Mouse (Mus musculus): ENCODE measurements at regions not wholly inside any gene's neighbourhood (a gene's known extent, or its start where the extent isn't known, plus 50 kb on each side); places are given as distances from the start of the nearest gene placed in this dataset.

DNA sequence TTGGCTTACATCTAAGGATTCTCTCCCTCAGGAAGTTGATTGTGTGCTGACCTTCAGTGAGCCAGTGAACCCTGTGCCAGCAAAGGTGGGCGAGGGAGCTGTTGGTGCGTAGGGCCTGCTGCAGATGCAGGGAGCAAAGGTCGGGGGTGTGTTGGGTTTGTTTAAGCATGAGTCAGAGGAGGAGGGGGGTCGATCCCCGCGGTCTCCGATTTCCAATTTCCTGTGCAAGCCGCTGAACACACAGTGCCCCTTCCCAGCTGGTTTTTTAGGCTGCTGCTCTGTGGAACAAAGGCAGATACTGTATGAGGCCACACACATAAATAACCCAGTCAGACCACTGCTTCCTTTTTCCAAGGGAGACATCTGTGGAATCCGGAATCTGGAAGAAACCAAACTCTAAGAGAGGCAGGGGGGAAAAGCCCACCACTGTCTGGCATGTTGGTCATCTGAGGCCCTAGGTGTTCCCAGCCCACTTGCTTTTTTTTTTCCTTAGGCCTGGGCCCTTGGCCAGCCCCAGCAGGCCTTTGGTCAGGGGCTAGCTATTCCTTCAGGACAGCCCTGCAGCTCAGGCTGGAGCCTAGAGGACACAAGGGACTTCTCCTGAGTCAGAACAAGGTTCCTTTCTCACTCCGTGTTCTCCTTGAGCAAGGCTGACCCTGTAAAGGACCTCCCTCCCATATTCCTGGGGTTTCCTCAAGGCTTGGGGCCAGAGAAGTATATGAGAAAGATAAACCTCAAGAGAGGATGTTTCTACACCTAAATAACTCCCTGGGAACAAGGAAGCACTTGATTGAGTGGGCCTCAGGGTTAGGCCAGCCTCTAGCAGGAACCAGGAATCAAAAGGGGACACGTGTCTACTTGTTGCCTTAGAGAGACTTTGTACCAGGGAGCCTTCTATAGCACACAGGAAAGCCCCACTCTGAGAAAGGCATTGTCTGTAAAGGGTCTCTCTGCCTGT lies 119.0 kb downstream of the Tomm20 start:
- Histone ChIP-seq H3K4me1 (ENCODE audit: control insufficient read depth, insufficient read depth, low read length) (peaks cover 69% of the 10 kb centered on the region), H3K27ac (ENCODE audit: insufficient read depth, low read depth, low read length) (peak overlapping the region; percentile 97), H3K4me3 (ENCODE audit: insufficient read depth, low read length) (no peak overlapping the region)
- TF ChIP-seq POLR2A (IDR thresholded peaks at IDR 0.05; ENCODE audit: borderline replicate concordance, low read depth, low read length) (no peak), CTCF (IDR thresholded peaks at IDR 0.05; ENCODE audit: low read depth, low read length) (no peak)

DNA sequence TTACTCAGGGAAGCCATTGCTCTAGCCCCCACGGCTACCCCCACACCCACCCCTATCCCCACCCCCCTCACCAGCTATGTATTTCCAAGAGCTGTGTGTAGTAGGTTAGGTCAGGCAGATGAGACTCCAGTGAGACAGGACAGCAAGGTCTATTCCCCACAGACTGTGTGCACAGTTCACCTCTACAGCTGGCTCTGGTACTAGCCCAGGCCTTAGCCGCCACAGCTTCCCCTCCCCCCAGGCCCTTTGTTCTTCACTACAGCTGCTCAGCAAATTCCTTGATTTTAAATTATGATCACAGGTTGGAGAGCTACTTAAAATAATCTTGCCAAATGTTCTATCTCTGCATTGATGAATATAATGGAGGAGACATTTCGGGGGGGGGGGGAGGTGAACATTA lies 119.8 kb downstream of the Tomm20 start:
- Histone ChIP-seq H3K27ac (ENCODE audit: insufficient read depth, low read depth, low read length) (peak overlapping the region; percentile 97), H3K4me3 (ENCODE audit: insufficient read depth, low read length) (no peak overlapping the region), H3K4me1 (ENCODE audit: control insufficient read depth, insufficient read depth, low read length) (peaks cover 69% of the 10 kb centered on the region)
- TF ChIP-seq CTCF (IDR thresholded peaks at IDR 0.05; ENCODE audit: low read depth, low read length), result no peak
- no peak for TF ChIP-seq POLR2A (IDR thresholded peaks at IDR 0.05; ENCODE audit: borderline replicate concordance, low read depth, low read length)

DNA sequence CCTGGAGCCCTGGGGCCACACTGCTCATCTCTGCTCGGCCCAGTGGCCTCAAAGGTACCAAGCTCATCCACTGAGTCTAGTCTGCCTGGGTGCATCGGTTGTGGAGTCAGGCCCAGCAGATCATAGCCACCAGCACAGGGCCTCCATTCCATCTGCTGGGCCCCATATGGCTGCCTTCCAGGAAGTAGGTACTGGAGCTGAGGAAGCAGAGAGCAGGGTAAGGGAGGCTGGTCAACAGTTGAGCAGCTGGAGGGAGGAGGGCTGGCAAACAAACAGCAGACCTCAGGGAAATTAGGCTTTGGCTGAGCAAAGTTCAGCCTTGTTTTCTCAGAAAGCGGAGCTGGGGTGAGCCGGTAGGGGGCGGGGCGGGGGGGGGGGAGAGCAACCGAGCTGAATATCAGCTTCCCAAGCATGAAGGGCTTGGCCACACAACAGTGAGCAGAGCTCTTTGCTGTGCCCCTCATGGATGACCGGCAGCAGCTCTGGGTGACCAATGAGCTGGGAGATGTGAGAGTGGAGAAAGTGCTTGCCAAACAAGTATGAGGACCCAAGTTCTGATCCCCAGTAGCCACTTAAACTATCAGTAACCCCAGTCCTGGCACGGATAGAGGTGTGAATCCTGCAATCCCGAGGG lies 121.0 kb downstream of the Tomm20 start:
- no peak for TF ChIP-seq CTCF (IDR thresholded peaks at IDR 0.05; ENCODE audit: low read depth, low read length)
- no peak for TF ChIP-seq POLR2A (IDR thresholded peaks at IDR 0.05; ENCODE audit: borderline replicate concordance, low read depth, low read length)
- Histone ChIP-seq H3K4me1 (ENCODE audit: control insufficient read depth, insufficient read depth, low read length) (peaks cover 65% of the 10 kb centered on the region), H3K27ac (ENCODE audit: insufficient read depth, low read depth, low read length) (peak overlapping the region; percentile 97), H3K4me3 (ENCODE audit: insufficient read depth, low read length) (no peak overlapping the region)

DNA sequence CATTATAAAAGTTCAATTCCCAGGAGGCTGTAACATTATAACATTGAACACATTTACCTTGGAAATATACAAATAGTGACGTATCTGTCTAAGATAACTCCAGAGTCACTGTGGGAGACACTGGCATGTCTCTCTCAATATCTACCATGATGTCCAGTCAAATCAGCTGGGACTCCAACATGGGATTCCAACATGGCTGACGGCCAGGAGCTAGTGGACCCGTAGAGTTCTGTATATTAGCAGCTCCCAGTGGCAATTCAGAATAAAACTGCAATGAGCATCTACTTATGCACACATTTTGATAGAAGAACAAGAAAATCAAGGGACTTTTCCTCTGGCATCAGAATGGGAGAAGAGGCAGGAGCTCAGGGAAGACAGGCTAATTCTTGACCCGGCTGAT lies 123.4 kb downstream of the Tomm20 start:
- Histone ChIP-seq H3K4me1 (ENCODE audit: control insufficient read depth, insufficient read depth, low read length) (peaks cover 52% of the 10 kb centered on the region), H3K27ac (ENCODE audit: insufficient read depth, low read depth, low read length) (no peak overlapping the region), H3K4me3 (ENCODE audit: insufficient read depth, low read length) (no peak overlapping the region)
- TF ChIP-seq CTCF (IDR thresholded peaks at IDR 0.05; ENCODE audit: low read depth, low read length) (no peak), POLR2A (IDR thresholded peaks at IDR 0.05; ENCODE audit: borderline replicate concordance, low read depth, low read length) (no peak)

DNA sequence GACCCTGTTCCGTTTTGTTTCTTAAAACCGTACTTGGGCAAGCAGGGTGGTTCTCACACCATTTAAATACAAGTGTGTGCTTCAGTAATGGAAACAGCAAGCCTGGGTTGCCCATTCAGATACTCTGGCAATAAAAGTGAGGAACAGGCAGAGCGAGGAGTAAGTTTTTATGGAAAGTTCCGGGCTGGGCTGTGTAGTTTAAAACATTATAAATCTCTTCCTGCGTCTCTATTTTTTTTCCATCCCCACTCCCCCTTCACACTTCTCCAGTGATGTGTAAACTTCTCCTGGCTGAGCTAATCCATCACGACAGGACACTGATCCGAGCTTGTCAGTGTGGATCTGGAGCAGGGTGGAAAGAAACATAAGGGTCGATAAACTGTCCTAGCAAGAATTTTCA lies 124.4 kb downstream of the Tomm20 start:
- Histone ChIP-seq H3K4me1 (ENCODE audit: control insufficient read depth, insufficient read depth, low read length) (peaks cover 46% of the 10 kb centered on the region), H3K27ac (ENCODE audit: insufficient read depth, low read depth, low read length) (0 out of 2 replicates have a peak overlapping the region, but pooled peaks have one; percentile 9), H3K4me3 (ENCODE audit: insufficient read depth, low read length) (no peak overlapping the region)
- TF ChIP-seq CTCF (IDR thresholded peaks at IDR 0.05; ENCODE audit: low read depth, low read length) (no peak), POLR2A (IDR thresholded peaks at IDR 0.05; ENCODE audit: borderline replicate concordance, low read depth, low read length) (no peak)

DNA sequence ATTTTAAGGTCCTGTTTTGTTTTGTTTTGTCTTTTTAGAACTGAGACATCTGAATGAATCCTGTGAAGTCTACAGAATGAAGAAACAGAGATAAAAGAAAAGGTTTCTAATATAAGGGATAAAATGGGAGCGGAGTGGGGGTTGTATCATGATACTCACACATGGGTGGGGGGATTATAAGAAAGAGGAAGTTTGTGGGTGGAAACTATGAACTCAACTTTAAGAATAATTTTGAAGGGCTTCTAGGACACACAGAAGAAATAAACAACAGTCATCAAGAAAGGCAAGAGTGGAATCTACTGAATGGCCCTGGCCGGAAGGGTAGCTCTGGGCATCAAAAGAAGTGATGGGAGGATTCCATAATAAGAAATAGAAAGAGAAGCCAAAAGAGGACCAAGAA lies 125.1 kb downstream of the Tomm20 start:
- TF ChIP-seq CTCF (IDR thresholded peaks at IDR 0.05; ENCODE audit: low read depth, low read length) (no peak), POLR2A (IDR thresholded peaks at IDR 0.05; ENCODE audit: borderline replicate concordance, low read depth, low read length) (no peak)
- Histone ChIP-seq H3K4me1 (ENCODE audit: control insufficient read depth, insufficient read depth, low read length) (peaks cover 44% of the 10 kb centered on the region), H3K27ac (ENCODE audit: insufficient read depth, low read depth, low read length) (no peak overlapping the region), H3K4me3 (ENCODE audit: insufficient read depth, low read length) (no peak overlapping the region)

DNA sequence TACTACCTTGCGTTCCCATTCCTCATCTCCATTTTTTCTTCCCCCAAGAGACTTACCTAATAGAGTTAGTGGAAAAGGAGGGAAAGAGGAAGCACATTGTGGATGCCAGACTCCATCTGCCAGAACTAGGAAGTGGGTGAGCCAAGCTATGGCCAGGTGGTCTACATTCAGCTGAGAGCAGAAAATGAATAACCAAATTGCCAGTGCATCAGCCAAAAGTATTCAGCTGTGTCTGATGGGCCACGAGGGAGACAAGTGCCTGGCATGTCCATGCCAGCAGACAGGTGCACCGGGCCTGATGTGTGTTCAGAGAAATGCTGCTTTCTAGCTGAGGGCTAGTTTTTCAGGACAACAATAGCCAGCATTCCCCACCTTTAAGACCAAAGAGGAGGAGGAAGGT lies 126.4 kb downstream of the Tomm20 start:
- Histone ChIP-seq H3K27ac (ENCODE audit: insufficient read depth, low read depth, low read length) (no peak overlapping the region), H3K4me1 (ENCODE audit: control insufficient read depth, insufficient read depth, low read length) (peaks cover 41% of the 10 kb centered on the region), H3K4me3 (ENCODE audit: insufficient read depth, low read length) (no peak overlapping the region)
- TF ChIP-seq CTCF (IDR thresholded peaks at IDR 0.05; ENCODE audit: low read depth, low read length), result no peak
- TF ChIP-seq POLR2A (IDR thresholded peaks at IDR 0.05; ENCODE audit: borderline replicate concordance, low read depth, low read length), result no peak

DNA sequence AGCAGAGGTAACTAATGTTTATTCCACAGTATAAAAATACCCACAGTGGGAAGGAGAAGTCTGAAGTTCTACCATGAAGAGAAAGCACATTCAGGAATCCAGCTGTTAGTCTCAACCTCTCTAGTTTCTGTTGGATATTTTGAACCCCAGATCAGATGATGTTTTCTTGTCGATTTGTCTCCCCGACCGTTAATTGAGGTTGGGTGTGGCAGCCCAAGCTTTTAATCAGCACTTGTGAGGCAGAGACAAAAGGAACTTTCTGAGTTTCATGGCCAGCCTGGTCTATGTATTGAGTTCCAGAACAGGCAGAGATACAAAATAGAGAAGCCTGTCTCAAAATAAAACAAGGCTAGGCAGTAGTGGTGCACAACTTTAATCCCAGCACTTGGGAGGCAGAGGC lies 129.5 kb downstream of the Tomm20 start:
- no peak for TF ChIP-seq CTCF (IDR thresholded peaks at IDR 0.05; ENCODE audit: low read depth, low read length)
- peaks cover 35% of the 10 kb centered on the region for H3K4me1 ChIP-seq (ENCODE audit: control insufficient read depth, insufficient read depth, low read length)
- no peak overlapping the region for H3K4me3 ChIP-seq (ENCODE audit: insufficient read depth, low read length)
- H3K27ac ChIP-seq (ENCODE audit: insufficient read depth, low read depth, low read length), result no peak overlapping the region

DNA sequence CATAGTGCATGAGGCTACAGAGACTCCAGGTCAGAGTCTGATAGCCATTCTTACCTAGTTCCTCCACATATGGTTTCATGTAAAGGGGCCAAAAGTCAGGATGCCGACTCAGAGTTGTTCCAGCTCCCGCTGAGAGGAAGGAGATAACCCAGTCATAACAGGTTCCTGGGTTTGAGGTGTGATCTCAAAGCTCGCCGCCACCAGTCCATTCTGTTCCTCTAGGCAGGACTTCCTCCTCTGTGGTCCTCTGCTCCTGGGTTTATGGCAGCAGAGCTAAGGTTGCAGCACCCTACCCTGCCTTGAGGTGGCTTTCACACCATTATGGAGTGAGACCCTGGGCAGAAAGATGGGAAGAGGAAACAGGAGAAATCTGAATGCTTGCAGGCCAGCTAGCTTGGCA lies 131.2 kb downstream of the Tomm20 start:
- Histone ChIP-seq H3K4me3 (ENCODE audit: insufficient read depth, low read length) (no peak overlapping the region), H3K27ac (ENCODE audit: insufficient read depth, low read depth, low read length) (no peak overlapping the region), H3K4me1 (ENCODE audit: control insufficient read depth, insufficient read depth, low read length) (peaks cover 21% of the 10 kb centered on the region)
- TF ChIP-seq POLR2A (IDR thresholded peaks at IDR 0.05; ENCODE audit: borderline replicate concordance, low read depth, low read length), result no peak
- no peak for TF ChIP-seq CTCF (IDR thresholded peaks at IDR 0.05; ENCODE audit: low read depth, low read length)

DNA sequence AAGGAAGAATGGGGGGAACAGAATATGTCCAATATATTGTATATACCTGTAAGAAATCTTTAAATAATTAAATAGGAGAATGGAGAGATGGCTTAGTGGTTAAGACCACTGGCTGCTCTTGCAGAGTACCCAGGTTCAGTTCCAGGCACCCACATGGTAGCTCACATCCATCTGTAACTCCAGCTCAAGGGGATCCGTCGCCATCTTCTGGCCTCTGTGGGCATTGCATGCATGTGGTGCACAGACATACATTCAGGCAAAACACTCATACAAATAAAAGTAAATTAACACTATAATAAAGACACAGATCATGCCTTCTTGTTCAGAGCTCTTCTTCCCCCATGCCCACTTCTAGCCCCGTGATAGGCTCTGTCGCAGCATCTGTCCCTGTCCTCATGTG lies 132.0 kb downstream of the Tomm20 start:
- H3K27ac ChIP-seq (ENCODE audit: insufficient read depth, low read depth, low read length), result no peak overlapping the region
- peaks cover 19% of the 10 kb centered on the region for H3K4me1 ChIP-seq (ENCODE audit: control insufficient read depth, insufficient read depth, low read length)
- TF ChIP-seq POLR2A (IDR thresholded peaks at IDR 0.05; ENCODE audit: borderline replicate concordance, low read depth, low read length) (no peak), CTCF (IDR thresholded peaks at IDR 0.05; ENCODE audit: low read depth, low read length) (no peak)
- H3K4me3 ChIP-seq (ENCODE audit: insufficient read depth, low read length), result no peak overlapping the region

Measured in bone marrow macrophage, adult 2 months (primary cell).